Mouse (Mus musculus) mature B cell (primary cell): ENCODE results near the gene Dao.

Experiments used
- in situ Hi-C: fragments of 300-500 bp; cut with MboI; formaldehyde crosslinking; loops from 2 replicates; pipeline ENCODE4 v1.14.3; 2019

Dao gene

GRCm38 (mm10) chr5:114027217-114027944 lies 23.9 kb downstream of the Dao start:
- in situ Hi-C loops: no loop called here

DNA sequence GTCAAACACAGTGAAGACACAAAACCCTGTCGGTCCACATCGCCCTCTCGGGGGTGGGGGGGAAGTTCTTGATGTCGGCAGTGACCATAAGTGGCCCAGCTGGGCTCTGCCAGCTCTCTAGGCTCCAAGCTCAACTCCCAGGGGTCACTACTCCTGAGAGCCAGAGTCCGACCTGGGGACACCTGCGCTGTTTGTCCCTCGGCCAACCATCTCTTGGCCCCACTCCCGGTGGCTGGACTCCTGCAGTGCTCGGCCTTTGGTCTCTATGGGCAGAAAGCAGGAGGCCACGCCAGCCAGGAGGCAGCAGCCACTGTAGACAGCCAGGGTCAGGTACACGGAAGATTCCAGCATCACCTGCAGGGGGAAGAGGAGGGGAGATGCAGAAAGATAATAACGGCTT lies 24.6 kb downstream of the Dao start:
- in situ Hi-C loops: no loop called here

DNA sequence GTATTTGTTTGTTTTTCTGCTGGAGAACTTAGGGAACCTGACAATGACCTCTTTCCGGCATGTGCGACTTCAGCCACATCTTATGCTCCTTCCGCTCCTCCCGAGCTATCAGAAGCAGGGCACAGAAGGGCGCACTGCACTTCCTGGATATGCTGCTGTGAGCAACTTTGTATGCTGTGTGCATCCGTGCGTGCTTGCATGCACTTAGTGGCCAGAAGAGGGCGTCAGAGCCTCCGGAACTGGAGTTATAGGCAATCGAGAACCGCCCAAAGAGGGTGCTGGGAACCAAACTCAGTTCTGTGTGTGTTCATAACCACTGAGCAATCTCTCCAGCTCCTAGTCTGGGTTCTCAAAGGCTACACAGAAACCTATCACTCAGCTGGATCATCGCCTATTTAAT lies 27.1 kb downstream of the Dao start:
- in situ Hi-C loops: no loop called here

- in situ Hi-C loops: no loop called here
Observed at GRCm38 (mm10) chr5:114032161-114032763, 28.8 kb downstream of the Dao start.

- in situ Hi-C loops: no loop called here
Observed at GRCm38 (mm10) chr5:114034393-114034792, 30.9 kb downstream of the Dao start.

DNA sequence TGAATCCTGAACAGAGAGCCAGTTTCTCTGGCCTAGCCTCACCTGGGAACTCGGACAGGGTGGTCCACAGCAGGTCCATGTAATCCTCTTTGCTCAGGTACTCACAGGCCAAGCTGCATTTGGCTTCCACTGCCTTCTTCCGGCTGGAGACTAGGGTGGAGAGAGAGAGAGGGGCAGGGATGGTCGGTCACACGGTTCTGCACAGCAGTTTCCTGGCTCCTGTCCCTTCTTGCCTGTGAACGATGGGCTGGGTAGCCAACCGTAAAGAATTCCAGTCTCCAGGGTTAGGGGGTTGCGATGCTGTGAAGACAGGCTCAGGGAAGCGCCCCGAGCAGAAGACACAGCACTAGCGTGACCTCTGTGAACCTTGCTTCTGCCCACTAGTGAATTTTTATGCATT lies 31.6 kb downstream of the Dao start:
- in situ Hi-C loops: no loop called here

DNA sequence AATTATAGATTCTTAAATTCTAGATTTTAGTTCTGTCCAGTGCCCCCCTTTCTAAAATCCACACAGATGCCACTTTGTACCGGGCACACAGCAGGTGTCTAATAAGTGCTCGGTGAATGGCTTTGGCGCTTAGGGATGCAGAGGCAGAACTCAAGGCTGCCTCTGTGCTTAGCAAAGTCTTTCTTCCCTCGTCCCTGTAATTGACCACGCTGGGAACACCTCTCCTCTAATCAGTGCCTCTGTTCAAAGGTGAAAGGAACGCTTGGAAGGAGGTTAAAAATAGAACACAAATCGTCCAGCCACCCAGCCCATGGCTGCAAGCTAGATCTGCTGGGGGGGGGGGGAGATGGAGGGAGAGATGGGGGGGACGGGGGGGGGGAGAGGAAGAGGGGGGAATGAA lies 37.0 kb downstream of the Dao start:
- in situ Hi-C loops: loop anchor here (10.0 kb wide), 1 partner anchor 76 kb away; no protein-coding TSS in a partner anchor

GRCm38 (mm10) chr5:114040911-114041310 lies 37.4 kb downstream of the Dao start:
- in situ Hi-C loops: loop anchor here (10.0 kb wide), 1 partner anchor 76 kb away; no protein-coding TSS in a partner anchor

GRCm38 (mm10) chr5:114041327-114041930 lies 37.9 kb downstream of the Dao start:
- in situ Hi-C loops: loop anchor here (10.0 kb wide), 1 partner anchor 77 kb away; no protein-coding TSS in a partner anchor

GRCm38 (mm10) chr5:114043800-114044199 lies 40.3 kb downstream of the Dao start:
- in situ Hi-C loops: loop anchor here (10.0 kb wide), 1 partner anchor 79 kb away; no protein-coding TSS in a partner anchor

DNA sequence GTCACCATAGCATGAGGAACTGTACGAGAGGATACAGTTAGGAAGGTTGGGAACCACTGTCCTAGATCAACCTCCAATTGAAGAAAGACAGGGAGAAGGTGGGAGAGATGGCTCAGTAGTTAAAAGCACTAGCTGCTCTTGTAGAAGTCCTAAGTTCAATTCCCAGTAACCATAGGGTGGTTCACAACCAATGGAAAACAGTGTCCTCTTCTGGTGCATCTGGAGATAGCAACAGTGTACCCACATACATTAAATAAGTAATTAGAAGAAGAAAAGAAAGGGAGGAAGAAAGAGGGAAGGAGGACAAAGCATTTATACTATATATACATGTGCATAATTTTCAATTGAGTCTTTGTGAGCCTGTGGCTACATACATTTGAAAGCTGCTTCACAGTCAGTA lies 41.6 kb downstream of the Dao start:
- in situ Hi-C loops: loop anchor here (10.0 kb wide), 1 partner anchor 80 kb away; no protein-coding TSS in a partner anchor

GRCm38 (mm10) chr5:114046151-114046550 lies 42.6 kb downstream of the Dao start:
- in situ Hi-C loops: loop anchor here (10.0 kb wide), 1 partner anchor 81 kb away; no protein-coding TSS in a partner anchor

- in situ Hi-C loops: loop anchor here (10.0 kb wide), 1 partner anchor 82 kb away; no protein-coding TSS in a partner anchor
Observed at GRCm38 (mm10) chr5:114046604-114047003, 43.1 kb downstream of the Dao start.

GRCm38 (mm10) chr5:114047182-114047581 lies 43.7 kb downstream of the Dao start:
- in situ Hi-C loops: loop anchor here (10.0 kb wide), 1 partner anchor 82 kb away; no protein-coding TSS in a partner anchor

DNA sequence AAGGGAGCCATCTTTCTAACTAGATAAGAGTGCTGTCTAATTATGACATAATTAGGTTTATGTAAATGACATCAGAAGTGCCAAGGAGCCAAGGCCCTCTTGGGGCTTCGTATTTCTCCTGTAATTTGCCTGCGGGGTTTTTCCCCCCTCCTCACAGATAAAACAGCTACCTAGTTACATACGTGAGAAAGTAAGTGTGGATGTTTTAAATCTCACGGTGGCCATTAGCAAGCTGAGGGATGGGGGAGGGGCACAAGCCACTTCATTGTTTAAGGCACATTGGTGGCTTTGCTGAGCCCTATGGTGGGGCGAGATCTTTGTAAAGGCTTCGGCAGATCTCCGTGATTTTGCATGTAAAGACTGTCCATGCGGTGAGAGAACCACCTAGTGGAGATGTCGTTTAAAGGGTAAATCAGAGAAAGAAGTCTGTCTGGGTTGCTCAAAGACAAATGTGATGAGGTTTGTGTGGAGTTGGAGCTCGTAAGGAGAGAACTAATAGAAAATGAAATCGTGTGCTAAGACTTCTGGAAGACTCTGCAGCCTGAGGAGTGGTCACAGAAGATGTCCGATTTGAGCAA lies 45.3 kb downstream of the Dao start:
- in situ Hi-C loops: loop anchor here (10.0 kb wide), 1 partner anchor 84 kb away; no protein-coding TSS in a partner anchor

- in situ Hi-C loops: no loop called here
Observed at GRCm38 (mm10) chr5:114052246-114052761, 48.8 kb downstream of the Dao start.

GRCm38 (mm10) chr5:114057129-114057731 lies 53.7 kb downstream of the Dao start:
- in situ Hi-C loops: no loop called here

DNA sequence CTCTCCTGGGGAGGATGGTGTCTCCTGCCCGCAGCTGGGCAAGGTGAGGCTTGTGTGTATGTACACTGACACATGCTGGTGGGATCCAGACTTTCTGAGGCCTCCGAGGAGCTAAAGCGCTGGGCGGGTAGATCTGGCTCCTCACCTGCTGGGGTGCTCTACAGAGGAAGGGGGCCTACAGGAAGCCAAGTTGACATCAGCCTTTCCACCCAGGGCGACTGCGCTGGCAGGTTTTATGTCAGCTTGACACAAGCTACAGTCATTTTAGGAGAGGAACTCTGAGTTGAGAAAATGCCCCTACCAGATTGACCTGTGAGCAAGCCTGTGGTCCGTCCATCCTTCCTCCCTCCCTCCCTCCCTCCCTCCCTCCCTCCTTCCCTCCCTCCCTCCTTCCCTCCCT lies 58.2 kb downstream of the Dao start:
- in situ Hi-C loops: no loop called here

GRCm38 (mm10) chr5:114063958-114064357 lies 60.5 kb downstream of the Dao start:
- in situ Hi-C loops: no loop called here

- in situ Hi-C loops: no loop called here
Observed at GRCm38 (mm10) chr5:114065161-114065560, 61.7 kb downstream of the Dao start, which contains the start of gene Usp30. Gene Usp30, plus strand, starts transcription at chr5:114065461.

GRCm38 (mm10) chr5:114066601-114067000 lies 63.1 kb downstream of the Dao start:
- in situ Hi-C loops: no loop called here
